Mouse (Mus musculus): Measurements from ENCODE around the gene Zfp583.

Zfp583 gene

DNA sequence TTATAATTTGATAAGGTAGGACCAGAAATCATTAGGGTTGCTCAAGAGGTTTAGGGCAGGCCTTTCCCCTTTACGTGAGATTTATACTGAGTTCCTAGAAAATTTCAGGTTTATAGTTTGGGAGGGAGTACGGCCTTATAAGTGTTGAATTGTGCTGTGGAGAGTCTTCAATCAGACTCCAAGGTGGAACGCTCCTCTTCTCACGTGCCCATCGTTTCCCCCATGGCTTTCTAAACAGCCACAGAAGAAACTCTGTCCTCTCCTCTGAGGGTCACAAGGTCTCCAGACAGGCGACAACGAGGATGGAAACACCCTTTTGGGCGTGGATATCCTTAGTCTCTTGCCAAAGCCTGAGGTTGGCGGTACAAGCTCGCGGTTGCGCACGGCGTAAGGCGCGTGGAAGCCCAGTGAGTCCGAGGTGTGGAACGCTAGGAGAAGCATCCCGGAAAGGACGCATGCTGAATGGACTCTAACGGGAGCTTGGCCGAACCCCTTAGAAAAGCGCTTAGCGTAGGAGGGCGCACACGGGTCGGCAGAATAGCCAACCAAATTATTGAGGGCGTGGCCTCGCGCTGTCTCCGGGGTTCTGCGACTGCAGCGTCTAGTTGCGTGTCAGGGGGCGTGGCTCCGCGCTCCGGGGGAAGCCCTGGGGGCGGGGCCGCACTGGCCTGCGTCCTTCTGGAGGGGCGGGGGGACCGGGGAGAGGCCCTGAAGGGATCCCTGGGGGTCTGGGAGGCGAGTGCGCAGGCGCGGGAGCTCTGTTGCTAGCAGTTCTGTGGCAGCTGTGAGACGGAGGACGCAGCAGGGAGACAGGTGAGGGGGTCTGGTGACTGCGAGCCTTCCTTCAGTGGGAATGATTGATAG is 45.0 kb downstream of the Zfp583 start, which contains the start of gene Zfp667:
Zfp667 (plus strand) TSS at position 738 of the 864 bp plus-strand sequence.
- DNase-seq, result peak; percentile 99

DNA sequence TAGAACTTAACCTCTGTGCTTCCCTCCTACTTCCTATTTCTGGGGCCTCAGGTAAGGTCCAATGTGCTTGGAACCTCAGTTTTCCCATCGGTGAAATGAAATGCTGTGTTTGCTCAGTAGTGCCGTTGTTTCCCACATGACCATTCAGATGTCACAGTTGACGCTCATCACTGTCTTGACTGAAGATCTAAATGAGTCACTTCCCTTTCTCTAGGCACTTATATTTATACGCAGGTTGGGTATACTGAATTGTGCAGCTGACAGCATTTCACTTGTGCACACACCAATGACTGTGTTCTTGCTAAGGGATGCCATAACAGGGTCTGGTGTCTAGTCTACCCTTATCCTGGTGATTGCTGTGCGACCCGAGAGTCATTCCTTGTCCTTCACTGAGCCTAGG is 45.7 kb downstream of the Zfp583 start:
- DNase-seq, result no peak

DNA sequence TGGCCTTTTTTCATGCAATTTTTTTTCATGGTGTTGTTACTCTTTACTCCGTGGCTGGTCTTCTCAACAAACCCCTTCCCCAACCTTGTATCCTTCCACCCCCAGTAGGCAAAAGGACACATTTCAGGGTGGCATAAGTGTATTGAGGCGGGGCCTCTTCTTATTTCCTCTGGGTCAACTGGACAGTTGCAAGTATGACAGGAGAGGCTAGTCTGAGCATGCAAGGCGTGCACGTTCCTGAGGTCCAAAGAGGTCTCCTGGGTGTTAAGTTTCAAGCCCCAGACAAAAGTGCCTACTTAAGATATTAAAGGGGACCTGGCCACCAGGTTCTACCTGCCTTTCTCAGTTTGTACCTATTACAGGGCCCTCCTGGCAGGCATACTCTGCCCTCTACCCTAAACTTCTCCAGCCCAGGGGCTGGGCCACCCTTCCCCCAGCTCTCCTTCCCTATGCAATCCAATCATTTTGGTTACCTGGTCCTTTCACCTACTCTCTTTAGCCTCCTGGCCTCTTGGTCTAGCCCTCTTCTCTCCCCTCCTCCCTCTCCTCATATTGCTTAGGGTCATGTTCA is 46.6 kb downstream of the Zfp583 start:
- DNase-seq, result no peak

DNA sequence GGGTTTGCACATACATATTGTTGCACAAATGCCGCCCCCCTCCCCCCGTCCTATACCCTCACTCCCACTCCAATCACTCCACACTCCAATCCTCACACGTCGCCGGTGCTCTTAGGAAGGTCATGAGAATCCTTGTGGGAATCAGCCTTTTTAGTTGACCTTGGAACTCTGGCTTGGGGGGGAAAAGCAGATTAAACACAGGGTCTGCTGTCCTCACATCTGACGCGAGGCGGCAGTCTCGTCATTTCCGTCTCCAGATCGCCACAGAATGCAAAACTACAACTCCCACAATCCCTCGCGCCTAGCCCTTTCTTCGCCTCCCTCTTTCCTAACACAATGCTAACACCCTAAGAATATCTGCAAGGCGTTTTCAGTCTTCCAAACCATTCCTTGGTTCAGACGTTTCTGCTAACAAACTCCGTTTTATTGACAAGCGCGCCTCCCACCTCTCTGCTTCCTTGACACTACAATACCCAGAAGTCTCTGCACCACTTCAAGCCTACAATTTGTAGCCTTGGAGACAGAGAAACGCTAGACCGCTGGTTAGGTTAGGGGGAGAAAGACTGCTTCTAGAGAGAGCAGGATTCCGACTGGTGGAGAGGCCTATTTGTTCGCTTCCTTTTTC is 47.5 kb downstream of the Zfp583 start:
- peak; percentile 85 to 86 for DNase-seq

DNA sequence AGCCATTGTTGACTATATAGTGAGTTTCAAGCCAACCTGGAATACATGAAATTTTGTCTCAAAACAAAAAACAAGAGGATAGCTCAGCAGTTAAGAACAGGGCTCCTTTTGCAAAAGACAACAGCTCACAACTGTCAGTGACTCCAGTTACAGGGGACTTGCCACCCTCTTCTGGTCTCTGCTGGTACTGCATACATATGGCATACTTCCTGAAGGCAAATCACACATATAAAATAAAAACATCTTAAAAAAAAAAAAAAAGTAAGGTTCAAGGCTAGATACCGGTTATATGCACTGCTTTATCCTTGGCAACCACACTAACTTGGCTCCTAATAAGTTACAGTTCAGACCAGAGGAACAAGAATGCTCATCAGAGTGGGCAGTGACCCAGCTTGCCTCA is 48.3 kb downstream of the Zfp583 start:
- DNase-seq, result peak; percentile 90 to 93

DNA sequence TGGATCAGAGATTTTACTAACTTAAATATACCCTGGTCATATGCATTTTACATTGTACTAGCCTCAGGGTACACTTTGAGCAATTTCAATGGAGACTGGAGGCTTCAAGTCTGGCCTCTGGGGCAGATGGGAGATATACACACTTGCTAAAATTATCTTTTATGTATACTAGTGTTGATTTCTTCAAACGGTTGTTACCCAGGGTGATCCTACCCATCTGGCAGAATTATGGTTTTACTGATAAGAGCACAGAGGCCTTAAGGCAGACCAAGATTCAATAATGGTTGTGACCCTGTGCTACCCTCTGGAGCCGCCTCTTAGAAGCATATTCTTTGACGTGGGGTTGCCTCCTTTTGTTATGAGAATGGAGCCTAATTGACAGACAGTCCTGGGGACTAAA is 53.2 kb downstream of the Zfp583 start:
- no peak for DNase-seq

GRCm38 (mm10) chr7:6265695-6266094 is 65.4 kb downstream of the Zfp583 start:
- peak in 1 of 2 experiments; percentile 44 for DNase-seq
